Mouse (Mus musculus): ENCODE measurements around the gene 9430038I01Rik.

DNA sequence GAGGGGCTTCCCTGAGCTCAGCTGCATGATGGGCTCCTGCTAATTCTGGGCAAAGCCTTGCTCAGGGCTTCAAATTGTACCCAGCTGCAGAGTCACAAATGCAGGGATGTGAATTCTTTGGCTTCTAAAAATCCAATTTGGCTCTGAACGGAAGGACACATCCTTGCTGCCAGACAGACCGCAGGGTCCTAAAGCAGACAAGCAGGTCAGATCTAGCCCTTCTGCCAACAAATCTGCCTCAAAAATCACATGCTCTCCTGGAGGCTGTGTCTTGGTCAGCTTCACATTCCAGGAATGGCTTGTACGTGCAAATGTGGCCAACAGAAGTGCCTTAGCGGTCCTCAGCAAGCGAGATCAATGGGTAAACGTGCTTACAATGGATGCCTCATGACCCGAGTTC lies 46.0 kb downstream of the 9430038I01Rik start:
- TF ChIP-seq POLR2A (IDR thresholded peaks at IDR 0.05; ENCODE audit: insufficient read length, low read depth) (no peak), POLR2AphosphoS2 (IDR thresholded peaks at IDR 0.05; ENCODE audit: insufficient read length, low read depth) (no peak), MAX (IDR thresholded peaks at IDR 0.05; ENCODE audit: low read depth) (no peak)
